Mouse (Mus musculus) neutrophil, adult 65 days (primary cell): Measurements from ENCODE around the gene Trf. TPM values are rescaled to one million over a fixed set of nuclear protein-coding genes. Genes with fewer than 3 reads are reported as not detected.

Experiments
- total RNA-seq: library from RNA; stranded (reverse); gene quantifications from 2 replicates; pipeline ENCODE4 v1.2.4, GENCODE M21; 2023

Trf gene
- total RNA-seq: 61.9 and 67.0 TPM in 2 replicates

GRCm38 (mm10) chr9:103230151-103230951, at the start of gene Trf, which contains the start of gene Gm20425:
Gene Trf (minus strand): TSS chr9:103230444.
Gene Gm20425 (minus strand): TSS chr9:103230307.

GRCm38 (mm10) chr9:103201561-103202260, 28.5 kb downstream of the Trf start, which contains the start of gene Srprb:
Gene Srprb (minus strand): TSS chr9:103202137.

Other genes starting within 250 kb of the Trf start
- not detected in 2 replicates for gene Slco2a1, start 241.7 kb downstream of the Trf start, total RNA-seq
- gene Rab6b, start 118.7 kb downstream of the Trf start, total RNA-seq: not detected in 2 replicates
- 4.9 and 5.0 TPM in 2 replicates for gene Srprb, start 28.3 kb downstream of the Trf start, total RNA-seq
- 1.7 and 6.6 TPM in 2 replicates for gene Gm20425, start 137 bp downstream of the Trf start, total RNA-seq
- gene 1300017J02Rik, start 74.6 kb upstream of the Trf start, total RNA-seq: 0.60 and 1.2 TPM in 2 replicates
- gene Topbp1, start 74.8 kb upstream of the Trf start, total RNA-seq: 63.1 and 103 TPM in 2 replicates
- 76.1 and 79.0 TPM in 2 replicates for gene Cdv3, start 135.4 kb upstream of the Trf start, total RNA-seq
- gene Bfsp2, start 250.0 kb upstream of the Trf start, total RNA-seq: 0.61 TPM in 1 of 2 replicates, not detected in the other